Mouse (Mus musculus): ENCODE results near the gene Ep400. TPM values are rescaled to one million over a fixed set of nuclear protein-coding genes. Genes with fewer than 3 reads are reported as not detected.

Gene Ep400
- polyA plus RNA-seq, 1 experiment from 2014 or later: 11.4 TPM

DNA sequence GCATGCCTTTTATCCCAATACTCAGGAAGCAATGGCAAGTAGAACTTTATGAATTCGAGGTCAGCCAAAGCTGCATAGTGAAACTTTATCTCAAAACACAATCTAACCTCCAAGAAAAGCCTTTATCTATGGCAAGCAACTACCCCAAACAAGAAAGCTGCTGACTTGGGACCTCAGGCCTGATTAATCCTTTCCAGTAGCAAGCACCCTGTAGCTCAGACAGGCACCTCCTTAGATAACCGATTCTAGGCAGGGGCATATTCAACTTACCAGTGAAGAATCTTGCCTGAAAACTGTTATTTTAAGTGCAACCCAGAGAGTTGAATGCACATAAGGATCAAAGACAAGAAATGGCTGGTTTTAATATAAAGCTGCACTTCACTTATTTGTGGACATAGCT lies 59.1 kb downstream of the Ep400 start:
- no peak for ATAC-seq (ENCODE audit: low FRiP score, low TSS enrichment)
- no peak overlapping the region for H3K27ac ChIP-seq (replicated peaks)
- H3K27me3 ChIP-seq (ENCODE audit: control insufficient read depth, insufficient read depth, low read length): no peaks in the 10 kb centered on the region
- no peaks in the 10 kb centered on the region for H3K4me1 ChIP-seq (replicated peaks; ENCODE audit: control insufficient read depth, insufficient read depth)
- no peak for TF ChIP-seq CTCF (IDR thresholded peaks at IDR 0.05; ENCODE audit: low read depth)
- no peak for TF ChIP-seq EP300 (optimal IDR thresholded peaks at IDR 0.05)
- no peak overlapping the region for H3K4me2 ChIP-seq (replicated peaks; ENCODE audit: low read depth)
- no peak for DNase-seq (ENCODE audit: low spot score)
- 88% methylated on average over 2 of the region's 2 CpGs for WGBS
- H3K36me3 ChIP-seq (ENCODE audit: control insufficient read depth, insufficient read depth, low read length): peaks cover 10% of the 10 kb centered on the region
- no peaks in the 10 kb centered on the region for H3K9me3 ChIP-seq (ENCODE audit: control insufficient read depth, low read length)
- H3K4me3 ChIP-seq (ENCODE audit: low read depth, low read length): no peak overlapping the region
- H3K9ac ChIP-seq (ENCODE audit: low read length): no peak overlapping the region

DNA sequence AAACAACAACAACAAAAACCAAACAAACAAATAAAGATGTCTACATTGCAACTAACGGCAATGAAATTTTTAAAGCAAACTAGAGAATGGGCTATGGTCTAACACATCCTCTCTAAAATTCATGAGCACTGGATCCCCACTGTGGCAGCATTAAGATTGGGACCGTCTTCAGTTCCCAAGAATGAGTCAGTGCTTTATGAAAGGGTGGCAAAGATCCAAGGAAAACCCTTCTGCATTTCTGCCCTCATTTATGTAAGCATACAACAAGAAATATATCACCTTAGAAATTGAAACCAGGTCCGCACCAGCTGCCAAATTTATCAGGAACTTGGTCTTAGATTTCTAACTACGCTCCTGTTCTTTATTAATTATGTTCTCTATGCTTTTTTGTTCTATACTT lies 61.3 kb downstream of the Ep400 start:
- DNase-seq (ENCODE audit: low spot score) (no peak), ATAC-seq (ENCODE audit: low FRiP score, low TSS enrichment) (no peak)
- 82% methylated on average over 4 of the region's 4 CpGs for WGBS
- H3K27ac ChIP-seq (replicated peaks): no peak overlapping the region
- no peaks in the 10 kb centered on the region for H3K27me3 ChIP-seq (ENCODE audit: control insufficient read depth, insufficient read depth, low read length)
- no peaks in the 10 kb centered on the region for H3K4me1 ChIP-seq (replicated peaks; ENCODE audit: control insufficient read depth, insufficient read depth)
- peaks cover 18% of the 10 kb centered on the region for H3K36me3 ChIP-seq (ENCODE audit: control insufficient read depth, insufficient read depth, low read length)
- no peaks in the 10 kb centered on the region for H3K9me3 ChIP-seq (ENCODE audit: control insufficient read depth, low read length)
- TF ChIP-seq EP300 (optimal IDR thresholded peaks at IDR 0.05): no peak
- no peak for TF ChIP-seq CTCF (IDR thresholded peaks at IDR 0.05; ENCODE audit: low read depth)
- H3K4me3 ChIP-seq (ENCODE audit: low read depth, low read length): no peak overlapping the region
- H3K4me2 ChIP-seq (replicated peaks; ENCODE audit: low read depth): no peak overlapping the region
- H3K9ac ChIP-seq (ENCODE audit: low read length): no peak overlapping the region

DNA sequence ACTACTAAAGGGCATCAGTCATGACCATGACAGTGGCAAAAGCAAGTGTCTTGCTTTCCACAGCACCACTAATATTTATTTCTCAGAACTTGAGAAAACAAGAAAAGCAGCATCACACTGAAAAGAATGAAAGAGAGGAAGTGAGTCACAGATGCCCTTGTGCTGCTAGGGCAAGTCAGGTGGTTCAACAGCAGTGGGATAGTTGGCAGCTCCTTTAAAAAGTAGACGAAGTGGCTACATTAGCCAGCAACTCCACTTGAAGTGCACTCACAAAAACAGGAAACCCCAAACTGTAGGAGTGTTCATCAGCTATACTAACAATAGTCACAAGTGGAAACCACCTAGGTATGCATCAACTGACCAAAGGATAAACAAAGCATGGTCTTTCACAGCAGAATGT lies 66.5 kb downstream of the Ep400 start:
- Histone ChIP-seq H3K27ac (replicated peaks) (no peak overlapping the region), H3K27me3 (ENCODE audit: control insufficient read depth, insufficient read depth, low read length) (no peaks in the 10 kb centered on the region), H3K36me3 (ENCODE audit: control insufficient read depth, insufficient read depth, low read length) (peaks cover 31% of the 10 kb centered on the region), H3K9ac (ENCODE audit: low read length) (no peak overlapping the region), H3K9me3 (ENCODE audit: control insufficient read depth, low read length) (no peaks in the 10 kb centered on the region), H3K4me3 (ENCODE audit: low read depth, low read length) (no peak overlapping the region), H3K4me1 (replicated peaks; ENCODE audit: control insufficient read depth, insufficient read depth) (no peaks in the 10 kb centered on the region), H3K4me2 (replicated peaks; ENCODE audit: low read depth) (no peak overlapping the region)
- TF ChIP-seq EP300 (optimal IDR thresholded peaks at IDR 0.05) (no peak), CTCF (IDR thresholded peaks at IDR 0.05; ENCODE audit: low read depth) (no peak)
- 55% methylated on average over 1 of the region's 1 CpGs for WGBS
- ATAC-seq (ENCODE audit: low FRiP score, low TSS enrichment): no peak
- DNase-seq (ENCODE audit: low spot score): no peak

DNA sequence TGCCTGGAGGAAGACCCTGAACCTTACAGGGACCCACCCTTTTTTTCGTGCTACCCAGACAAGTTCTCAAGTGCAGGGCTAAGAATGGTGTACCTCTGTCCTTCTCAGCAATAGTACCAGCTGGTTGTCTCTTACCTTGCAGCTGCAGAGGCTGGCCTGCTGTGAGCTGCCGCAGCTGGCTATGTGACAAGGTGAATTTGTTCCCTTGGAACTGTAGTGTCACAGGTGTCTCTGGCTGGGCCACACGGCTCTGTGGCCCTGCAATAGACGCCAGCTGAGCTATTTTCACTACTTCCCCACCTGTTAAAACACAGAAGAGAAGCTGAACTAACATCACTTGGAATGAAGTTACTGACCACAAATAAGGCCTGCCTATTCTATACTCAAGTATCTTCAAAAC lies 71.9 kb downstream of the Ep400 start:
- Histone ChIP-seq H3K4me1 (replicated peaks; ENCODE audit: control insufficient read depth, insufficient read depth) (no peaks in the 10 kb centered on the region), H3K4me3 (ENCODE audit: low read depth, low read length) (no peak overlapping the region), H3K9ac (ENCODE audit: low read length) (no peak overlapping the region), H3K4me2 (replicated peaks; ENCODE audit: low read depth) (no peak overlapping the region), H3K36me3 (ENCODE audit: control insufficient read depth, insufficient read depth, low read length) (peaks cover 39% of the 10 kb centered on the region), H3K27ac (replicated peaks) (no peak overlapping the region), H3K27me3 (ENCODE audit: control insufficient read depth, insufficient read depth, low read length) (no peaks in the 10 kb centered on the region), H3K9me3 (ENCODE audit: control insufficient read depth, low read length) (no peaks in the 10 kb centered on the region)
- no peak for TF ChIP-seq CTCF (IDR thresholded peaks at IDR 0.05; ENCODE audit: low read depth)
- TF ChIP-seq EP300 (optimal IDR thresholded peaks at IDR 0.05): no peak
- WGBS: 93% methylated on average over 4 of the region's 4 CpGs
- no peak for ATAC-seq (ENCODE audit: low FRiP score, low TSS enrichment)
- no peak for DNase-seq (ENCODE audit: low spot score)

DNA sequence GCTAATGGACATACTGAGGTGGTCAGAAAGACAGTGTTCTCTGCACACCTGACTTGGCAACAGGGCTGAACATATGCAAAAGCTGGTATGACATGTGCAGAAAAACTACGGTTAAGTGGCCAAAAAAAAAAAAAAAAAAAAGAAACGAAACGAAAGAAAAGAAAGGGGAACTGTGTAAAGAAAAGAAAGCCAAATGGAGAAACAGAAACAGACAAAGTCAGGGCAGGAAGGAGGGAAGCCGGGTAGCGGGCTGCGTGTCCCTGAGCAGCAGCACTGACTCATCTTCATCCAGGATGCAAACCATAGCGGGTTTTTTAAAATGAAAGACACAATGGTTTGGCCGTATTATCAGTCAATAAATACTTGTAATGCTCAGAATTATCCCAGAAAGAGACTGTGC lies 88.5 kb downstream of the Ep400 start:
- H3K9ac ChIP-seq (ENCODE audit: low read length): no peak overlapping the region
- ATAC-seq (ENCODE audit: low FRiP score, low TSS enrichment): no peak
- H3K4me1 ChIP-seq (replicated peaks; ENCODE audit: control insufficient read depth, insufficient read depth): no peaks in the 10 kb centered on the region
- H3K27me3 ChIP-seq (ENCODE audit: control insufficient read depth, insufficient read depth, low read length): no peaks in the 10 kb centered on the region
- no peak overlapping the region for H3K27ac ChIP-seq (replicated peaks)
- 89% methylated on average over 8 of the region's 8 CpGs for WGBS
- TF ChIP-seq CTCF (IDR thresholded peaks at IDR 0.05; ENCODE audit: low read depth) (no peak), EP300 (optimal IDR thresholded peaks at IDR 0.05) (no peak)
- H3K36me3 ChIP-seq (ENCODE audit: control insufficient read depth, insufficient read depth, low read length): peaks cover 43% of the 10 kb centered on the region
- H3K4me3 ChIP-seq (ENCODE audit: low read depth, low read length): no peak overlapping the region
- no peaks in the 10 kb centered on the region for H3K9me3 ChIP-seq (ENCODE audit: control insufficient read depth, low read length)
- H3K4me2 ChIP-seq (replicated peaks; ENCODE audit: low read depth): no peak overlapping the region
- no peak for DNase-seq (ENCODE audit: low spot score)

DNA sequence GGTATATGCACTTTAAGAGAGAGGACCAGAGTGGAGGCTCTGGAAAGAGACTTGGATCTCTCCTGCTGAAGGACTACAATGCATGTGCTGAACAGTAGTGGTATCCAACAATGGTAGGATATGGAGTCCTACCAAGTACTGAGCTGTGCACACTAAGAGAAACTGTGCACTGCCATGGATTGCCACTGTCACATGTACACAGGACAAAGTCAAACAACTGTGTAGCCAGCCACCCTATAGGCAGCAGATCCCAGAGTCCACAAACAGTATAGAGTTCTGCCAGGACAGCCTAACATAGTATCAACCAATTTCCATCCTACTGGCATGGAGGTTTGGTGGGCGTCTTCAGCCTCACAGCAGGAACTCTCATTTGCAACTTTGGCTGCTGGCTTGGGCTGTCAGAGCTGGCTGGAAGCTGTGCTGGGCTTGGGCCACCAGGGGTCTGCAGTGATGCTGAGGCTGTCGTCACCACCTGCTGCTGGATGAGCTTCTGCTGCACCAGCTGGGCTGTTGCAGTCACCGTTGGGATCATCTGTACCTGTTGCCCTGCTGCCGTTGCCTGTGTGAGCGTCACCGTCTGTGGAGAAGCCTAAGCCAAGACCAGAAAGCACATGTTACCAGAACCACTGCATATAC lies 104.9 kb downstream of the Ep400 start:
- Histone ChIP-seq H3K4me2 (replicated peaks; ENCODE audit: low read depth) (no peak overlapping the region), H3K9ac (ENCODE audit: low read length) (no peak overlapping the region), H3K4me3 (ENCODE audit: low read depth, low read length) (no peak overlapping the region), H3K9me3 (ENCODE audit: control insufficient read depth, low read length) (no peaks in the 10 kb centered on the region), H3K27ac (replicated peaks) (no peak overlapping the region), H3K4me1 (replicated peaks; ENCODE audit: control insufficient read depth, insufficient read depth) (no peaks in the 10 kb centered on the region), H3K27me3 (ENCODE audit: control insufficient read depth, insufficient read depth, low read length) (no peaks in the 10 kb centered on the region), H3K36me3 (ENCODE audit: control insufficient read depth, insufficient read depth, low read length) (peaks cover 48% of the 10 kb centered on the region)
- no peak for DNase-seq (ENCODE audit: low spot score)
- TF ChIP-seq CTCF (IDR thresholded peaks at IDR 0.05; ENCODE audit: low read depth): no peak
- no peak for TF ChIP-seq EP300 (optimal IDR thresholded peaks at IDR 0.05)
- 64% methylated on average over 6 of the region's 6 CpGs for WGBS
- no peak for ATAC-seq (ENCODE audit: low FRiP score, low TSS enrichment)
